Mouse (Mus musculus): ENCODE measurements around the gene Sptan1. TPM values are rescaled to one million over a fixed set of nuclear protein-coding genes. Genes with fewer than 3 reads are reported as not detected.

Gene Sptan1
- polyA plus RNA-seq, 1 experiment from 2014 or later = 381 TPM

GRCm38 (mm10) chr2:30067962-30068361 lies 102.6 kb downstream of the Sptan1 start:
- H3K27ac ChIP-seq (ENCODE audit: low read depth, low read length) = no peak overlapping the region
- H3K4me2 ChIP-seq (ENCODE audit: low read depth, low read length) = peak overlapping the region; percentile 79
- ATAC-seq (ENCODE audit: low read depth) = no peak
- H3K36me3 ChIP-seq (ENCODE audit: control insufficient read depth, insufficient read depth, low read length) = peaks cover 27% of the 10 kb centered on the region
- peak overlapping the region; percentile 100 for H3K4me3 ChIP-seq (ENCODE audit: low read depth, low read length)
- H3K27me3 ChIP-seq (ENCODE audit: control insufficient read depth, insufficient read depth, low read length) = no peaks in the 10 kb centered on the region
- peaks cover 14% of the 10 kb centered on the region; the same call in 1 of the 2 replicates for H3K4me1 ChIP-seq (ENCODE audit: control insufficient read depth, insufficient read depth, low read length)
- peak overlapping the region; percentile 97 for H3K9ac ChIP-seq (replicated peaks; ENCODE audit: low read depth, low read length)
- H3K9me3 ChIP-seq (ENCODE audit: control insufficient read depth, low read length) = no peaks in the 10 kb centered on the region
- WGBS = 21% methylated on average over 7 of the region's 7 CpGs

GRCm38 (mm10) chr2:30072875-30073274 lies 107.5 kb downstream of the Sptan1 start:
- H3K4me1 ChIP-seq (ENCODE audit: control insufficient read depth, insufficient read depth, low read length) = peaks cover 13% of the 10 kb centered on the region; the same call in 1 of the 2 replicates
- no peak overlapping the region for H3K4me3 ChIP-seq (ENCODE audit: low read depth, low read length)
- no peak overlapping the region for H3K4me2 ChIP-seq (ENCODE audit: low read depth, low read length)
- 78% methylated on average over 7 of the region's 7 CpGs for WGBS
- no peak overlapping the region for H3K27ac ChIP-seq (ENCODE audit: low read depth, low read length)
- peaks cover 27% of the 10 kb centered on the region for H3K36me3 ChIP-seq (ENCODE audit: control insufficient read depth, insufficient read depth, low read length)
- no peaks in the 10 kb centered on the region for H3K27me3 ChIP-seq (ENCODE audit: control insufficient read depth, insufficient read depth, low read length)
- ATAC-seq (ENCODE audit: low read depth) = no peak
- no peaks in the 10 kb centered on the region for H3K9me3 ChIP-seq (ENCODE audit: control insufficient read depth, low read length)
- H3K9ac ChIP-seq (replicated peaks; ENCODE audit: low read depth, low read length) = no peak overlapping the region

- Histone ChIP-seq H3K9ac (replicated peaks; ENCODE audit: low read depth, low read length) (no peak overlapping the region), H3K4me2 (ENCODE audit: low read depth, low read length) (no peak overlapping the region), H3K36me3 (ENCODE audit: control insufficient read depth, insufficient read depth, low read length) (peaks cover 25% of the 10 kb centered on the region), H3K27ac (ENCODE audit: low read depth, low read length) (no peak overlapping the region), H3K4me3 (ENCODE audit: low read depth, low read length) (no peak overlapping the region), H3K4me1 (ENCODE audit: control insufficient read depth, insufficient read depth, low read length) (peaks cover 10% of the 10 kb centered on the region; the same call in 1 of the 2 replicates), H3K9me3 (ENCODE audit: control insufficient read depth, low read length) (no peaks in the 10 kb centered on the region), H3K27me3 (ENCODE audit: control insufficient read depth, insufficient read depth, low read length) (no peaks in the 10 kb centered on the region)
- no peak for ATAC-seq (ENCODE audit: low read depth)
- 71% methylated on average over 3 of the region's 3 CpGs for WGBS
Observed at GRCm38 (mm10) chr2:30073285-30073684, 107.9 kb downstream of the Sptan1 start.

GRCm38 (mm10) chr2:30075625-30076024 lies 110.3 kb downstream of the Sptan1 start:
- Histone ChIP-seq H3K36me3 (ENCODE audit: control insufficient read depth, insufficient read depth, low read length) (peaks cover 7% of the 10 kb centered on the region), H3K9me3 (ENCODE audit: control insufficient read depth, low read length) (no peaks in the 10 kb centered on the region), H3K27me3 (ENCODE audit: control insufficient read depth, insufficient read depth, low read length) (no peaks in the 10 kb centered on the region), H3K4me1 (ENCODE audit: control insufficient read depth, insufficient read depth, low read length) (peaks cover 9% of the 10 kb centered on the region; the same call in 1 of the 2 replicates), H3K9ac (replicated peaks; ENCODE audit: low read depth, low read length) (no peak overlapping the region), H3K4me2 (ENCODE audit: low read depth, low read length) (no peak overlapping the region), H3K27ac (ENCODE audit: low read depth, low read length) (no peak overlapping the region), H3K4me3 (ENCODE audit: low read depth, low read length) (no peak overlapping the region)
- ATAC-seq (ENCODE audit: low read depth) = no peak
- 64% methylated on average over 3 of the region's 3 CpGs for WGBS

- no peaks in the 10 kb centered on the region for H3K27me3 ChIP-seq (ENCODE audit: control insufficient read depth, insufficient read depth, low read length)
- peaks cover 6% of the 10 kb centered on the region for H3K36me3 ChIP-seq (ENCODE audit: control insufficient read depth, insufficient read depth, low read length)
- H3K4me1 ChIP-seq (ENCODE audit: control insufficient read depth, insufficient read depth, low read length) = peaks cover 9% of the 10 kb centered on the region; the same call in 1 of the 2 replicates
- H3K9me3 ChIP-seq (ENCODE audit: control insufficient read depth, low read length) = no peaks in the 10 kb centered on the region
- no peak for ATAC-seq (ENCODE audit: low read depth)
- H3K4me3 ChIP-seq (ENCODE audit: low read depth, low read length) = no peak overlapping the region
- H3K27ac ChIP-seq (ENCODE audit: low read depth, low read length) = no peak overlapping the region
- H3K4me2 ChIP-seq (ENCODE audit: low read depth, low read length) = no peak overlapping the region
- 94% methylated on average over 9 of the region's 9 CpGs for WGBS
- no peak overlapping the region for H3K9ac ChIP-seq (replicated peaks; ENCODE audit: low read depth, low read length)
Observed at GRCm38 (mm10) chr2:30076439-30076838, 111.1 kb downstream of the Sptan1 start.

- H3K4me2 ChIP-seq (ENCODE audit: low read depth, low read length) = peak overlapping the region; percentile 83
- 0 out of 2 replicates have a peak, but pooled peaks have one; percentile 25 for ATAC-seq (ENCODE audit: low read depth)
- no peaks in the 10 kb centered on the region for H3K27me3 ChIP-seq (ENCODE audit: control insufficient read depth, insufficient read depth, low read length)
- no peak overlapping the region for H3K9ac ChIP-seq (replicated peaks; ENCODE audit: low read depth, low read length)
- peaks cover 6% of the 10 kb centered on the region for H3K36me3 ChIP-seq (ENCODE audit: control insufficient read depth, insufficient read depth, low read length)
- 67% methylated on average over 6 of the region's 6 CpGs for WGBS
- no peak overlapping the region for H3K27ac ChIP-seq (ENCODE audit: low read depth, low read length)
- H3K4me1 ChIP-seq (ENCODE audit: control insufficient read depth, insufficient read depth, low read length) = peaks cover 9% of the 10 kb centered on the region; the same call in 1 of the 2 replicates
- H3K9me3 ChIP-seq (ENCODE audit: control insufficient read depth, low read length) = no peaks in the 10 kb centered on the region
- 0 out of 2 replicates have a peak overlapping the region, but pooled peaks have one; percentile 35 for H3K4me3 ChIP-seq (ENCODE audit: low read depth, low read length)
Observed at GRCm38 (mm10) chr2:30076959-30077358, 111.6 kb downstream of the Sptan1 start.

GRCm38 (mm10) chr2:30077502-30078348 lies 112.4 kb downstream of the Sptan1 start, which contains the start of gene Pkn3:
Gene Pkn3, plus strand, starts transcription at chr2:30077684.
- Histone ChIP-seq H3K4me1 (ENCODE audit: control insufficient read depth, insufficient read depth, low read length) (peaks cover 9% of the 10 kb centered on the region; the same call in 1 of the 2 replicates), H3K4me3 (ENCODE audit: low read depth, low read length) (peak within 1 kb of the TSS; percentile 35), H3K27me3 (ENCODE audit: control insufficient read depth, insufficient read depth, low read length) (no peaks in the 10 kb centered on the region), H3K36me3 (ENCODE audit: control insufficient read depth, insufficient read depth, low read length) (peaks cover 2% of the 10 kb centered on the region), H3K4me2 (ENCODE audit: low read depth, low read length) (peak within 1 kb of the TSS; percentile 83), H3K27ac (ENCODE audit: low read depth, low read length) (no peak within 1 kb of the TSS), H3K9ac (replicated peaks; ENCODE audit: low read depth, low read length) (peak within 1 kb of the TSS; percentile 34; the same call in 1 of the 2 replicates), H3K9me3 (ENCODE audit: control insufficient read depth, low read length) (no peaks in the 10 kb centered on the region)
- WGBS = under 1% methylated on average over 53 of the region's 53 CpGs
- peak; percentile 66; the same call in 1 of the 2 replicates for ATAC-seq (ENCODE audit: low read depth)

- 38% methylated on average over 10 of the region's 10 CpGs for WGBS
- peak overlapping the region; percentile 83; the same call in 1 of the 2 replicates for H3K4me2 ChIP-seq (ENCODE audit: low read depth, low read length)
- no peak overlapping the region for H3K9ac ChIP-seq (replicated peaks; ENCODE audit: low read depth, low read length)
- H3K4me1 ChIP-seq (ENCODE audit: control insufficient read depth, insufficient read depth, low read length) = peaks cover 9% of the 10 kb centered on the region; the same call in 1 of the 2 replicates
- H3K9me3 ChIP-seq (ENCODE audit: control insufficient read depth, low read length) = no peaks in the 10 kb centered on the region
- no peak overlapping the region for H3K4me3 ChIP-seq (ENCODE audit: low read depth, low read length)
- no peak for ATAC-seq (ENCODE audit: low read depth)
- H3K36me3 ChIP-seq (ENCODE audit: control insufficient read depth, insufficient read depth, low read length) = no peaks in the 10 kb centered on the region
- H3K27ac ChIP-seq (ENCODE audit: low read depth, low read length) = no peak overlapping the region
- H3K27me3 ChIP-seq (ENCODE audit: control insufficient read depth, insufficient read depth, low read length) = no peaks in the 10 kb centered on the region
Observed at GRCm38 (mm10) chr2:30078349-30078712, 113.0 kb downstream of the Sptan1 start.

GRCm38 (mm10) chr2:30078760-30079159 lies 113.4 kb downstream of the Sptan1 start:
- Histone ChIP-seq H3K27me3 (ENCODE audit: control insufficient read depth, insufficient read depth, low read length) (no peaks in the 10 kb centered on the region), H3K4me3 (ENCODE audit: low read depth, low read length) (no peak overlapping the region), H3K4me2 (ENCODE audit: low read depth, low read length) (no peak overlapping the region), H3K4me1 (ENCODE audit: control insufficient read depth, insufficient read depth, low read length) (peaks cover 9% of the 10 kb centered on the region; the same call in 1 of the 2 replicates), H3K9ac (replicated peaks; ENCODE audit: low read depth, low read length) (no peak overlapping the region), H3K9me3 (ENCODE audit: control insufficient read depth, low read length) (no peaks in the 10 kb centered on the region), H3K27ac (ENCODE audit: low read depth, low read length) (no peak overlapping the region), H3K36me3 (ENCODE audit: control insufficient read depth, insufficient read depth, low read length) (no peaks in the 10 kb centered on the region)
- 88% methylated on average over 4 of the region's 4 CpGs for WGBS
- ATAC-seq (ENCODE audit: low read depth) = no peak

Data from neural tube, embryonic 14.5 days (tissue).